Mouse (Mus musculus) gastrocnemius, postnatal 36 days (tissue): ENCODE measurements around the gene Sec1. TPM values are rescaled to one million over a fixed set of nuclear protein-coding genes. Genes with fewer than 3 reads are reported as not detected.

Source experiments
- DNase-seq, 2 experiments: peaks; one replicate each; pipeline ENCODE4 v3.0.0; 2022
- intact Hi-C: fragments of 180-260 bp; cut with DNase I; formaldehyde crosslinking; loops from one replicate; pipeline ENCODE4 v1.15.1; 2025
- long read RNA-seq, 2 experiments: library from polyadenylated mRNA; stranded (forward); transcript quantifications; one replicate each; pipeline ENCODE4 v2.0.0; 2021
- total RNA-seq, 2 experiments: library from RNA; stranded (reverse); gene quantifications; 2 replicates each; pipeline ENCODE4 v1.2.3; 2021

Gene Sec1
- total RNA-seq, result under 1 TPM; 0.12 to 0.26 TPM
- long read RNA-seq, experiment 1, result 0 reads
- long read RNA-seq, experiment 2, partial matches to known transcripts, result 1 of 1 reads
- long read RNA-seq, experiment 2, other reads (novel, unspliced or antisense), result 0 of 1 reads

DNA sequence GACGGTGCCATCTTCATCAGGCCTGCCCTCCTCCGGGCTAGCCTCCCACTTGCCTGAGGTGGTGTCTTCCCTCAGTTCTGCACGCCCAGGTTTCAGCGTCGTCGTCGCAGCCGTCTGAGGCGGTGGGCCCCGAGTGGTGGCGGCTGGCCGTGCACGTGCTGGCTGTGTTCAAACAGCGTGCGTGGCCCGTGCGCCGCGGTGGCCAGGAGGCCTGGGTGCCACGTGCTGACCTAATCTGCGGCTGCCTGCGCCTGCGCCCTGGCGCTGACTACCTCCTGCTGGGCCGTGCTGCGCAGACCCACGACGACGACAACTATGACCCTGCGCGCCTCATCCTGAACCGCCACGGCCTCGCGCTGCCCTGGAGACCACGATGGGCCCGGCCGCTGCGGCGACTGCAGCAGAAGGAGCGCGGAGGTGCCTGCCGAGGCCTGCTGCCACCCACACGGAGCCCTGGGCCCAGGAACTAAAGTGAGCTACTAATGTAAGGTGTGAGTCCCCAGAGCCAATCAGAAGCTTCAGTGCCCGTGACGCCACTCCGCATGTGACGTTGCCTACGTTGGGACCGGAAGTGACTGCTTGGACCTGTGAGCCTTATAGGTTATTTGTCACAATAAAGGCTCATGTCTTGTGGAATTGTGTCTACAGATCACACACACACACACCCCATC, at the start of gene Sec1:
Gene Sec1, minus strand, starts transcription at position 482 of the 671 bp plus-strand sequence.
- DNase-seq, result no peak
- intact Hi-C loops, result loop anchor here (5.0 kb wide), 1 partner anchor 37 kb away; no protein-coding TSS in a partner anchor

GRCm38 (mm10) chr7:45742338-45742737, 48.1 kb upstream of the Sec1 start:
- intact Hi-C loops, result no loop called here
- no peak for DNase-seq

DNA sequence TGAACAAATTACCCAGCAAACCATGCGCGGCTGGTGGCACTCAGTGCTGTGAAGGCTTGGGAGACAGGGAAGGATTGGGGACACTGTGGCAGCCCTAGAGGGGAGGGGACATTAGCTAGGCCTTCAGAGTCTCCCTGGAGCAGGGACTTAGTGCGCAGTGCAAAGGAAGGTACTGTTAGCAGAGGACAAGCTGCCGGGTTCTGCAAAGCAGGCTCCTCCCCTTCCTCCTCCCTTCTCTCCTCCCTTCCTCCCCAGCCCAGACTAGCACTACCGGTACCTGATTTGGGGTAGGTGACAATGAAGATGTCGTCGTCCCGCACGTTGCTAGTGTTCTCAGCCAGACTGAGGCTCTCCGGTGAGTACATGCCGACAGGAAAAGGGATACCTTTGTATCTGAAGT, 47.6 kb upstream of the Sec1 start:
- no peak for DNase-seq
- intact Hi-C loops, result no loop called here

DNA sequence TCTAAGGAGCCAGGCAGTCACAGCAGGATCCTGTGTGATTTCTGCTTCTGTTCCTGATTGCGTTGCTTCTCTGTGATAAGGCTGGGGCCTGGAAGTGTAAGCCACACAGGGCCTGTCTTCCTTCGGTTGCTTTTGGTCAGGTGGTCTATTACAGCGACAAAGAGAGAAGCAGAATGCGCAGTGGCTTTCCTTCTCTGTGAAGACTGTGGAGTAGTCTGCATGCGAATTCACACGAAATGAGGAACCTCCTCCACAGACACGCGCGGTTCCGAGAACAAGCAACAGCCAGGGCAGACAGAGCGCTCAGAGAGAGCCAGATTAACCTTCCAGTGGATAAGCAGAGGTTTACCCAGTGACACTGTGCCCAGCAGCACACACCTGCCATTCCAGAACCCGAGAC, 47.1 kb upstream of the Sec1 start:
- intact Hi-C loops, result no loop called here

GRCm38 (mm10) chr7:45739820-45740219, 45.6 kb upstream of the Sec1 start:
- DNase-seq, result no peak
- intact Hi-C loops, result loop anchor here (1.0 kb wide), 1 partner anchor 60 kb away; no protein-coding TSS in a partner anchor

More for the DNA sequence above, 47.1 kb upstream of the Sec1 start:
- DNase-seq, result no peak

- DNase-seq, result peak in 1 of 2 experiments; percentile 73
Observed at GRCm38 (mm10) chr7:45739162-45739763, 45.1 kb upstream of the Sec1 start.

GRCm38 (mm10) chr7:45733477-45733876, 39.3 kb upstream of the Sec1 start:
- intact Hi-C loops, result loop anchor here (5.0 kb wide), 1 partner anchor 204 kb away; no protein-coding TSS in a partner anchor
- DNase-seq, result no peak

More at GRCm38 (mm10) chr7:45739162-45739763, 45.1 kb upstream of the Sec1 start:
- intact Hi-C loops, result loop anchor here (1.0 kb wide), 1 partner anchor 61 kb away; no protein-coding TSS in a partner anchor

- DNase-seq, result no peak
- intact Hi-C loops, result loop anchor here (5.0 kb wide), 1 partner anchor 206 kb away; no protein-coding TSS in a partner anchor
Observed at GRCm38 (mm10) chr7:45730727-45731431, 36.7 kb upstream of the Sec1 start.

DNA sequence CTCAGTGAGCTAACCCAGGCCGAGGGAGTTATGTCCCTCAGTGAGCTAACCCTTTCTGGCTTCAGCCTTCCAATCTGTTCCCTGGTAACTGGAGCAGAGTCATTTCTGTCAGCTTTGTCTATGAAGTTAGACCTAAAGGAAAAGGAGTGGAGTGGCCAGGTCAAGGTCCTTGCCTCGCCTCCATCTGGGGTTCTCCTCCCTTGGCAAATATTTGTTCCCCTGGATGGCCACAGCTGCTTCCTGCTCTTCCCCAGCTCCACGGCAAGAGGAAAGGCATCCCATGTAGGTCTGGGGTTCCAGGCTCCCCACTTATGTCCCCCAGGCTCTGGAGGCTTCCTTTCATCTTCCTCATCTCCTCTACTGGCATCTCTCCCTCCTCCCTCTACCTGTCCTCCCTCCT, 33.4 kb upstream of the Sec1 start:
- intact Hi-C loops, result no loop called here
- no peak for DNase-seq

GRCm38 (mm10) chr7:45726419-45726818, 32.2 kb upstream of the Sec1 start:
- intact Hi-C loops, result no loop called here
- DNase-seq, result no peak

GRCm38 (mm10) chr7:45725713-45726112, 31.5 kb upstream of the Sec1 start, which contains the start of gene Spaca4:
TSS of gene Spaca4 (minus strand) at chr7:45725813.
- intact Hi-C loops, result no loop called here
- no peak for DNase-seq

DNA sequence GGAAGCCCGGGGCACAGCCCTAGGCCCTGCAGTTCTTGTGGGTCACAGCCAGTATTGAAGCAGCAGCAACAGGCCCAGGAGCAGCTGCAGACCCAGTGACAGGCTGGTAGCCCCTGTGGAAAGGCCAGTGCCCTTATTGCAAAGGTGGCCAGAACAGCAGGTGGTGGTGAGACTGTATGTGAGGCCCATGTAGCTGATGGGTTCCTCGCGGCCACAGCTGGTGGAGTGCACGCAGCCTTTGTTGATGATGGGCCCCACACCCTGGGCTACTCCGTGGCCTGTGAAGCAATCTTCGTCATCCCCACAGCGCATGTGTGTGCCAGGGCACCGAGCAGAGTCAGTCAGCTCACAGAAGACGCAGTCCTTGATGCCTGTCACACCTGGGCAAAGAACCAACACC, 30.9 kb upstream of the Sec1 start:
- intact Hi-C loops, result no loop called here
- peak in 1 of 2 experiments; percentile 11 for DNase-seq

DNA sequence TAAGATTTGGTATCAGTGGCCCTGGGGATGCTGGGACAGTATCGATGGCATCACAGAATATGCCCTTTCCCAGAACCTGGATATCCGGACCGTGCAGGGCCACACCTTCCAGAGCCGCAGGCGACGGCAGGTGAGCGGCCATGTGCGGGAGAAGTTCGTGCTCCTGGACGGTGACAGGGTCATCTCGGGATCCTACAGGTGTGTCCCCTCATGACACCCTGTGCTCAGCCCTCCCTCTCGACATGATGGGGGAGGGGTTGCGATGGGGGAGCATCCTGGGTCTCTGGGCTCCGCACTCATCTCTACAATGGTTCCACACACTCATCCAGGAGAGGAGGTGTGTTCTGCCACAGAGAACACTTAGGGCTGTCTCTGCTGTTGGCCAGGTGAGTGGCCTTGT, 29.6 kb upstream of the Sec1 start:
- no peak for DNase-seq
- intact Hi-C loops, result no loop called here

GRCm38 (mm10) chr7:45723301-45723700, 29.1 kb upstream of the Sec1 start:
- DNase-seq, result peak in 1 of 2 experiments; percentile 6
- intact Hi-C loops, result no loop called here

GRCm38 (mm10) chr7:45722348-45722713, 28.1 kb upstream of the Sec1 start:
- intact Hi-C loops, result no loop called here
- DNase-seq, result peak in 1 of 2 experiments; percentile 22

DNA sequence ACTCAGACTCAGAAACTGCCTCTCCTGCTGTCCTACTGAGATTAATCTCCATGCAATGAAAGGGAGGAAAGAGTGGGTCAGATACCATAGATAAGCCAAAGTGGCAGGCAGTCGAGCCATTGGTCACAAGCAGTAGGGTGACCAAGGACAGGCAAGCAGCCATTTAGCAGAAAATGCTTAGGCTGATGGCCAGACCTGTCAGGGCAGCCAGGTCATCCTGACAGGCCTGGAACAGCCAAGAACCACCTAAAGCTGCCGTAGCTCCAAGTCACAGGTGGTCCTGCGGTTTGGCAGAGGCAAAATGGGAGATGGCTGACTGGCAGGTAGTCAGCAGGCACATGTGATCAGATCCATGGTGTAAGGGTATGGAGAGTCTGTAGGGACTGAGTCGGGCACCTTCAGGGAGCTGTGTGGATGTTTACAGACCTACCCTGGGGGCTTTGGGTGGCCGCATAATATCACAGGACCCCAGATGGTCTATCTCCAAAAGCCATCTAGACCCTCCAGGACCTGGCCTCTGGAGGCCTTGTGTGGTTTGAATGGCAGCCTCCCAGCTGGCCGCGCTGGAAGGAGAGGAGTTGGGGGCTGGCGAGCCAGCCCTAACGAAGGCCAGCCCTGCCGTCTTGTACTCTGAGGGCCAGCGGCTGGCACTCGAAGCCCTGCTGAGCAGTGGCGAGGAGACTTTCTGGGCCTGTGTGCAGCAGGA, 27.6 kb upstream of the Sec1 start:
- intact Hi-C loops, result no loop called here
- peak in 1 of 2 experiments; percentile 13 for DNase-seq

DNA sequence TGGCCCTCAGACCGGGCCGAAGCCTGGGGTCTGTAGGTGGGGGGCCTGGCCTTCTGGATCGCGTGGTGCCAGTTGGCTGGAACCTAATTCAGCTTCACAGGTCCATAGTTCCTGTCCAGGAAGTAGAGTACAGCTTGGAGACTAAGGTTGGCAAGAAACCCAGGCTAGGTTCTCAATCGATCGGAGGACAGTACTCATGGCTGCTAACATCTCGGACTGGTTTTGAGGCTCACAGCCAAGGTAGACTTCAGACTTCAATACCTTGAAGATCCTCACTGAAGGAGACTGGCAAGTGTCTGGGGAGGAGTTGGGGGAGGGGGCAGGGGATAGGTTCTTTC, 27.0 kb upstream of the Sec1 start:
- intact Hi-C loops, result no loop called here
- DNase-seq, result no peak

DNA sequence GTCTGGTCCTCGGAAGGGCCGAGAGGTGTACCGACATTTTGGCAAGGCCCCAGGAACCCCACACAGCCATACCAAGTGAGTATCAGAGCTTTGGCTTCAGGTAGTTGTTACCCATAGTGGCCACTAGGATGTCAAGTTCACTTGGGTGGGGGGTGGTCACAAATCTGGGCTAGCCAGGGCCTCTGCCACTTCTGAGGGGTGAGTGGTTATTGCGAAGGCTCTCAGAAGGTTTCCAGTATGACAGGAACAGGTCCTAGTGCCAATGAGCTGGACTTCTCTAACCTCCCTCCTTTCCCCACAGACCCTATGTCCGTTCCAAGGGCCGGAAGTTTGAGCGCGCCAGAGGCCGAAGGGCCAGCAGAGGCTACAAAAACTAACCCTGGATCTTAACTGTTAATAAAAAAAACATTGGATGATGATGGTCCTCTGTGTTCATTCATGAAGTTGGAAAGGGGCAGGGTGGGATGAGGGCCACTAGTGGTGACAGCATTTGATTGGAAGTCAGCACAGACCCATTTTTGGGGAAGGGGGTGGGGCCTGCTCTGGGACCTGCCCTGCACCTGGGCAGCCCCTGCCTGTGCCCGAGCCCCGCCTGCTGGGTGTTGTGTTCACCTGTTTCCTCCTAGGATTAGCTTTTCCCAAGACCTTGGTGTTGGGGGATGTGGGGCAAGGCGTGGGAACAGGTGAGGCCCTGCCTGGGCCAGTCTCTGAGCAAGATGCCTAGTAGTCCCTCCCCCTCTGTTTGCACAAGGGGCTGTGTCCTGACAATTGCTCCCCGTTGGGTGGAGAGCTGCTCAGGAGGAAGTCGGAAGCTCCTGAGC, 26.4 kb upstream of the Sec1 start, which contains the start of gene Fam83e:
Gene Fam83e, plus strand, starts transcription at position 800 of the 821 bp plus-strand sequence.
- peak in 1 of 2 experiments; percentile 14 for DNase-seq
- intact Hi-C loops, result no loop called here

DNA sequence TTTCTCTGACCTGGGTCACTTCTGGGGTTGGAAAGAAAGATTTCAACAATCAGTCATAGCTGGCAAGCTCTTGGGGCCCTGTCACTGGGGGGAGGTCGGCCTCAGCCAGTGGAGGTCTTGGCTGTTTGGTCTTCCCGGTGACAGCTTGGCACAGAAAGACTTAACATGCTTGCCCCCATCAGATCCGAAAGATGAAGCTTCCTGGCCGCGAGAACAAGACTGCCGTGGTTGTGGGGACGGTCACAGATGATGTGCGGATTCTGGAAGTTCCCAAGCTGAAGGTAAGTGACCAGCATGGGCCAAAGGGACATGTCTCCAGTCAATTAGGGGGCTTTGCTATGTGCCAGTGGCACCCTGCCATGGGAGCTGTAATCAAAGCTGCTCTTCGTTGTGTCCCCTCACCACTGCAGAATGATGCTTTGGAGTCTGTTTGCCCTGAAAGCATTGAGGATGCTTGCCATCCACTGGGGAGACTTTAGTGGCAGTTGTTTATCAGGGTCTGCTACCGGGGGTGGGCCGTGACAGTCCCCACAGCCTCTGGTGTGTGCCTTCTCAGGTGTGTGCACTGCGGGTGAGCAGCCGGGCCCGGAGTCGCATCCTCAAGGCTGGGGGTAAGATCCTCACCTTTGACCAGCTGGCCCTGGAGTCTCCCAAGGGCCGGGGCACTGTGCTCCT, 25.7 kb upstream of the Sec1 start:
- peak in 1 of 2 experiments; percentile 12 for DNase-seq
- intact Hi-C loops, result no loop called here
